Mouse (Mus musculus): ENCODE data around the gene Adnp.

DNA sequence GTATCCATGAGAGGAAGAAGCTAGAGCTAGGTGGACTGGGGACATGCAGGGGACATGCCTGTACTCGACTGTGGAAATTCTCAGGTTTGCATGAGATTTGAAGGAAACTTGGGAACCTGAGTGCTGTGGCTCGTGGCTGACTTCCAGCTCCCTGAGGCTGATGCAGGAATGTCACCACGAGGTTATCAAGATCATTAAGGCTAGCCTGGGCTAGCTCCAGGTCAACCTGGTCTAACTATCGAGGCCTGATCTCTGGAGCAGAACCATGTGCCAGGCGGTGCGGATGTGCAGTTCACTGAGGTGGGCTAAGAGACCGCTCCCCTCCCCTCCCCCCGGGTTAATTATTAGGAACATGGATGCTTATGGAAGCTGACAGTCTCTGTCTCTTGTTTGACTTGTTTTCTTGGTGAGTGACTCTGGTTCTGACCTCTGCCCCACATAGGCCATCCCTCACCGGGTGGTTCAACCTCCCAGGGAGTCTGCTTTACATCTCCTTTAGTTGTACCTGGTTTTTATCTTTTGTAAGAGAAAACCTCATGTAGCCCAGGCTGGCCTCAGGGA, 46.5 kb downstream of the Adnp start:
- TF ChIP-seq POLR2A (IDR thresholded peaks at IDR 0.05; ENCODE audit: insufficient read length, low read depth) (no peak), USF1 (IDR thresholded peaks at IDR 0.05; ENCODE audit: low read depth) (no peak)

All from myocyte (in vitro differentiated cells).